Mouse (Mus musculus) MEL (cell line): ENCODE data around the gene Sema5a. TPM values are rescaled to one million over a fixed set of nuclear protein-coding genes. Genes with fewer than 3 reads are reported as not detected.

ENCODE experiments used
- DNase-seq: peaks from one replicate; pipeline ENCODE4 v3.0.0; 2011; ENCODE audit warnings: low read depth, low spot score
- H3K27ac ChIP-seq: 2 replicates; pipeline ENCODE4 v1.5.1; 2012; ENCODE audit warnings: low read depth, mild to moderate bottlenecking, control low read depth, low read length, moderate library complexity; ENCODE audit not compliant: control insufficient read depth
- H3K27me3 ChIP-seq, 2 experiments: fragments of 150-350 bp in 1 of 2; sonication (generic) in 1 of 2; 2 replicates each; pipeline ENCODE4 v1.6.1; 2012; ENCODE audit warnings: low read length in 2 of 2, mild to moderate bottlenecking in 2 of 2, improper control_type of control experiment in 1 of 2, moderate library complexity in 1 of 2; ENCODE audit not compliant: insufficient read depth in 2 of 2, control insufficient read depth in 1 of 2
- H3K36me3 ChIP-seq, 2 experiments: 2 replicates each; pipeline ENCODE4 v1.6.1; 2012 to 2014; ENCODE audit warnings: low read length in 2 of 2, improper control_type of control experiment in 1 of 2, inconsistent platforms in 1 of 2, mild to moderate bottlenecking in 1 of 2; ENCODE audit not compliant: insufficient read depth in 2 of 2, control insufficient read depth in 1 of 2
- H3K4me1 ChIP-seq, 2 experiments: fragments of 150-350 bp in 1 of 2; sonication (generic) in 1 of 2; 2 replicates each; pipeline ENCODE4 v1.6.1; 2012; ENCODE audit warnings: low read length in 2 of 2, improper control_type of control experiment in 1 of 2, mild to moderate bottlenecking in 1 of 2; ENCODE audit not compliant: insufficient read depth in 2 of 2, control insufficient read depth in 1 of 2
- H3K4me3 ChIP-seq, 2 experiments: fragments of 150-350 bp in 1 of 2; sonication (generic) in 1 of 2; 2 replicates each; pipeline ENCODE4 v1.5.1; 2012; ENCODE audit warnings: low read depth in 2 of 2, low read length in 2 of 2, mild to moderate bottlenecking in 2 of 2, moderate library complexity in 2 of 2, control low read depth in 1 of 2, improper control_type of control experiment in 1 of 2; ENCODE audit not compliant: control insufficient read depth in 1 of 2, insufficient read depth in 1 of 2
- H3K79me2 ChIP-seq: 2 replicates; pipeline ENCODE4 v1.6.1; 2012; ENCODE audit warnings: mild to moderate bottlenecking, low read length, moderate library complexity; ENCODE audit not compliant: control insufficient read depth, poor library complexity, insufficient read depth
- H3K9ac ChIP-seq: 2 replicates; pipeline ENCODE4 v1.6.1; 2012; ENCODE audit warnings: low read depth, mild to moderate bottlenecking, control low read depth, low read length, moderate library complexity; ENCODE audit not compliant: control insufficient read depth, poor library complexity, severe bottlenecking
- H3K9me3 ChIP-seq: fragments of 150-350 bp; sonication (generic); replicated peaks from 2 replicates; pipeline ENCODE4 v1.6.1; 2012; ENCODE audit warnings: mild to moderate bottlenecking, low read length, improper control_type of control experiment, moderate library complexity; ENCODE audit not compliant: insufficient read depth
- CHD1 ChIP-seq: IDR thresholded peaks from 2 replicates; pipeline ENCODE4 v1.6.1; 2012; ENCODE audit warnings: low read depth, mild to moderate bottlenecking, inconsistent platforms, low read length, improper control_type of control experiment
- CHD2 ChIP-seq: IDR thresholded peaks from 2 replicates; pipeline ENCODE4 v1.6.1; 2011; ENCODE audit warnings: low read length, improper control_type of control experiment
- CTCF ChIP-seq, 3 experiments: IDR thresholded peaks in 2 of 3; conservative IDR thresholded peaks in 1 of 3; 2 replicates each; pipeline ENCODE4 v1.5.1; 2011 to 2012; ENCODE audit warnings: low read length in 3 of 3, low read depth in 2 of 3, mild to moderate bottlenecking in 2 of 3, improper control_type of control experiment in 1 of 3, inconsistent platforms in 1 of 3, mixed read lengths in 1 of 3, moderate library complexity in 1 of 3; ENCODE audit not compliant: control insufficient read depth in 1 of 3, insufficient read depth in 1 of 3, poor library complexity in 1 of 3, severe bottlenecking in 1 of 3
- ETS1 ChIP-seq: IDR thresholded peaks from 2 replicates; pipeline ENCODE4 v1.6.1; 2012; ENCODE audit warnings: low read depth, mild to moderate bottlenecking, inconsistent platforms, low read length, improper control_type of control experiment, moderate library complexity
- GABPA ChIP-seq: IDR thresholded peaks from 2 replicates; pipeline ENCODE4 v1.6.1; 2012; ENCODE audit warnings: low read depth, mild to moderate bottlenecking, inconsistent platforms, low read length, improper control_type of control experiment, moderate library complexity
- HCFC1 ChIP-seq: IDR thresholded peaks from 2 replicates; pipeline ENCODE4 v1.6.1; 2012; ENCODE audit warnings: low read depth, mild to moderate bottlenecking, inconsistent platforms, low read length, improper control_type of control experiment, moderate library complexity
- MAFK ChIP-seq: IDR thresholded peaks from 2 replicates; pipeline ENCODE4 v1.6.1; 2011; ENCODE audit warnings: low read depth, mild to moderate bottlenecking, low read length, improper control_type of control experiment, borderline replicate concordance
- MAX ChIP-seq: IDR thresholded peaks from 2 replicates; pipeline ENCODE4 v1.6.1; 2011; ENCODE audit warnings: low read length, improper control_type of control experiment
- MXI1 ChIP-seq: IDR thresholded peaks from 2 replicates; pipeline ENCODE4 v1.6.1; 2011; ENCODE audit warnings: mild to moderate bottlenecking, low read depth, low read length, improper control_type of control experiment
- NRF1 ChIP-seq: IDR thresholded peaks from 2 replicates; pipeline ENCODE4 v1.6.1; 2014; ENCODE audit warnings: low read depth, mild to moderate bottlenecking, inconsistent platforms, low read length, improper control_type of control experiment, moderate library complexity; ENCODE audit not compliant: poor library complexity, insufficient read depth, severe bottlenecking
- POLR2AphosphoS2 ChIP-seq: IDR thresholded peaks from 2 replicates; pipeline ENCODE4 v1.6.1; 2011; ENCODE audit warnings: low read length, improper control_type of control experiment
- RAD21 ChIP-seq: IDR thresholded peaks from 2 replicates; pipeline ENCODE4 v1.6.1; 2011; ENCODE audit warnings: mild to moderate bottlenecking, low read depth, low read length, improper control_type of control experiment
- TAL1 ChIP-seq: IDR thresholded peaks from 2 replicates; pipeline ENCODE4 v1.6.1; 2012; ENCODE audit warnings: mild to moderate bottlenecking, inconsistent platforms, low read length, moderate library complexity, mixed read lengths
- TCF12 ChIP-seq: IDR thresholded peaks from 2 replicates; pipeline ENCODE4 v1.6.1; 2014; ENCODE audit warnings: low read depth, mild to moderate bottlenecking, inconsistent platforms, low read length, improper control_type of control experiment, moderate library complexity
- ZMIZ1 ChIP-seq: IDR thresholded peaks from 2 replicates; pipeline ENCODE4 v1.6.1; 2012; ENCODE audit warnings: low read depth, mild to moderate bottlenecking, inconsistent platforms, low read length, improper control_type of control experiment, moderate library complexity
- polyA plus RNA-seq, 2 experiments: library from polyadenylated mRNA; stranded (reverse) in 1 of 2; unstranded in 1 of 2; fragments of >175 nt in 1 of 2; fragments of >200 nt in 1 of 2; gene quantifications; 2 replicates each; pipeline versions ENCODE4 v1.2.1 to v1.2.4; 2012; ENCODE audit warnings: low replicate concordance in 2 of 2, low read depth in 1 of 2; ENCODE audit not compliant: insufficient read length in 2 of 2, insufficient read depth in 1 of 2, missing spikeins in 1 of 2
- total RNA-seq: library from RNA; depleted of rRNA; stranded (reverse); fragments of 300-350 nt; gene quantifications from 2 replicates; pipeline ENCODE4 v1.2.3, GENCODE M21; 2012

Gene Sema5a
- total and polyA plus RNA-seq, 3 experiments, result not detected

GRCm38 (mm10) chr15:32407766-32408165 lies 163.2 kb downstream of the Sema5a start:
- Histone ChIP-seq H3K4me1 (no peaks in the 10 kb centered on the region), H3K36me3 (no peaks in the 10 kb centered on the region), H3K9ac (no peak overlapping the region), H3K4me3 (no peak overlapping the region), H3K27ac (no peak overlapping the region), H3K27me3 (no peaks in the 10 kb centered on the region), H3K79me2 (no peaks in the 10 kb centered on the region), H3K9me3 (no peaks in the 10 kb centered on the region)
- DNase-seq, result no peak
- no peak for TF ChIP-seq CHD2
- TF ChIP-seq HCFC1, result no peak
- TF ChIP-seq ZMIZ1, result no peak
- no peak for TF ChIP-seq POLR2AphosphoS2
- TF ChIP-seq MAX, result no peak
- no peak for TF ChIP-seq CTCF (IDR thresholded peaks at IDR 0.05 in 2 of 3, conservative IDR thresholded peaks at IDR 0.05 in 1 of 3; ENCODE audit: control insufficient read depth in 1 of 3, insufficient read depth in 1 of 3, low read depth in 2 of 3, low read length in 3 of 3, poor library complexity in 1 of 3, severe bottlenecking in 1 of 3)
- TF ChIP-seq RAD21, result no peak
- no peak for TF ChIP-seq ETS1
- no peak for TF ChIP-seq NRF1
- TF ChIP-seq TAL1, result no peak

- no peaks in the 10 kb centered on the region for H3K9me3 ChIP-seq
- TF ChIP-seq MAFK, result no peak
- TF ChIP-seq RAD21, result no peak
- no peak for TF ChIP-seq TAL1
- TF ChIP-seq MXI1, result no peak
- TF ChIP-seq TCF12, result no peak
- no peak for TF ChIP-seq CHD1
- TF ChIP-seq GABPA, result no peak
These were observed 171.7 kb downstream of the Sema5a start for GRCm38 (mm10) chr15:32416291-32416690.

DNA sequence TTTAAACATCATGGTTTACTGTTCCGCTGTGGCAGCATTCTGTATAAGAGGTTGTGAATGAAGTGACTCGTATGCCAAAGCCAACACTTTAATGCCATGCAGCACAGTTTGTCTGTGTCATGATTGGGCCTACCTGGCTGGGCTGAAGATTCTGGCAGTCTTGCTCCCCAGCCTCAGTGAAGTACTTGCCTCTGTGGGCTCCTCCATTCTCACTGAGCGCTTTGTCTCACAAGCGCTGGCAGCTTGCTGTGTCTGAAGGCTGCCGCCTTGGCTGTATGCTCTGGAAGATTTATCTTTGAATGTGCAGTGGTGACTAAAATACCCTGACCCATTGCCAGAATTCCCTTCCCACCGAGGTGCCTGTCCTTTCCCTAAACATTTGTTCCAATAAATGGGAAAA lies 178.0 kb downstream of the Sema5a start:
- no peak for DNase-seq
- Histone ChIP-seq H3K4me1 (no peaks in the 10 kb centered on the region), H3K27me3 (no peaks in the 10 kb centered on the region), H3K4me3 (no peak overlapping the region), H3K27ac (no peak overlapping the region), H3K79me2 (no peaks in the 10 kb centered on the region), H3K9me3 (no peaks in the 10 kb centered on the region), H3K9ac (no peak overlapping the region), H3K36me3 (no peaks in the 10 kb centered on the region)
- no peak for TF ChIP-seq NRF1

More at GRCm38 (mm10) chr15:32416291-32416690, 171.7 kb downstream of the Sema5a start:
- H3K79me2 ChIP-seq, result no peaks in the 10 kb centered on the region
- H3K9ac ChIP-seq, result no peak overlapping the region
- H3K4me1 ChIP-seq, result no peaks in the 10 kb centered on the region
- DNase-seq, result no peak
- H3K27me3 ChIP-seq, result no peaks in the 10 kb centered on the region; a peak in 1 of 4 replicates
- no peak overlapping the region for H3K27ac ChIP-seq
- no peaks in the 10 kb centered on the region for H3K36me3 ChIP-seq
- H3K4me3 ChIP-seq, result no peak overlapping the region
